Mouse (Mus musculus): ENCODE data around the gene Ptprf.

The Ptprf gene

DNA sequence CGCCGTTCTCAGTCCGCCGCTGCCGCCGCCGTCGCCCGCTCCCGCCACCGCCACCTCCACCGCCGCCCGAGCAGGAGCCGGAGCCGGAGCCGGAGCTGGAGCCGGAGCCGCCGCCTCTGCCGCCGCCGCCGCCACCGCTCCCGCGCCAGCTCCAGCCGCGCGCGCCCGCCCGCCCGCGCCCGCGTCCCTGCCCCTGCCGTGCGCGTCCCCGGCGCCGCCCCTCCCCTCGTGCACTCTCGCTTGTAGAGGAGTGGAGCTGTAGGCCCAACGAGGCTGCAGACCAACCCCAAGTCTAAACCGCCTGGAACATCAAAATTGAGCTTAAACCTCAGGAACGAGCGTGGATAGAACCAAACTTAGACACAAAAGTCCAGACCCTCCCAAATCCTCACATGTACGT is at the start of gene Ptprf:
Gene Ptprf (minus strand): TSS at position 175 of the 400 bp plus-strand sequence.
- in situ Hi-C loops (cut with MboI, MseI): loop anchor here (5.0 kb wide), 1 partner anchor 204 kb away; no protein-coding TSS in a partner anchor

DNA sequence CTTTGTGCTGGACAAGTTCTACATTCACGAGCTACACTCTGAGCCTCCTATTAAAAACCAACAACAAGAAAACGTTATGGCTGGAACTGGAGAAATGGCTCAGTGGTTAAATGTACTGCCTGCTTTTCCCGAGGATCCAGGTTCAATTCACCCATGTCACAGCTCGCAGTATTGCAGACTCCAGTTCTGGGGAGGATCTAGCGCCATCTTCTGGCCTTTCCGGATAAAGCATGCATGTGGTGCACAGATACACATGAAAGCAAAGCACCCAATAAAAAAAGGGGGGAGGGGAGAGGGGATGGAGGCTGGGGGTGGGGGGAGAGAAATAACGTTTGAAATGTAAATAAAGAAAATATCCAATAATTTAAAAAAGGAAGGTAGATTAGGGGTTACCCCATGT is 45.5 kb upstream of the Ptprf start:
- in situ Hi-C loops (cut with MboI, MseI): no loop called here

DNA sequence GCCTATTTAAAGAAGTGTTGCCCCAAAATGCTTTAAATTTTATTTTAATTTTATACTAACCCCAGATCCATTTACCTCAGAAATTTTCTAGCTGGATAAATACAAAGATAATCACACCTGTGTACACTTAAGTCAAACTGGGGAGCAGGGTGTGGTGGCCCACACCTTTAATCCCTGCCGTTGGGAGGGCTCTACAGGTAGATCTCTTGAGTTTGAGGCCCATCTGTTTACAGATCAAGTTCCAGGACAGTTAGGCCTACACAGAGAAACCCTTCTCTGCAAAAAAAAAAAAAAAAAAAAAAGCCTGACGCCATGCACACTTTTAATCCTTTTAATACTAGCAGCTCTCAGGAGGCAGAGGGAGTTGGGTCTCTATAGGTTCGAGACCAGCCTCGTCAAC is 44.8 kb upstream of the Ptprf start:
- in situ Hi-C loops (cut with MboI, MseI): no loop called here

DNA sequence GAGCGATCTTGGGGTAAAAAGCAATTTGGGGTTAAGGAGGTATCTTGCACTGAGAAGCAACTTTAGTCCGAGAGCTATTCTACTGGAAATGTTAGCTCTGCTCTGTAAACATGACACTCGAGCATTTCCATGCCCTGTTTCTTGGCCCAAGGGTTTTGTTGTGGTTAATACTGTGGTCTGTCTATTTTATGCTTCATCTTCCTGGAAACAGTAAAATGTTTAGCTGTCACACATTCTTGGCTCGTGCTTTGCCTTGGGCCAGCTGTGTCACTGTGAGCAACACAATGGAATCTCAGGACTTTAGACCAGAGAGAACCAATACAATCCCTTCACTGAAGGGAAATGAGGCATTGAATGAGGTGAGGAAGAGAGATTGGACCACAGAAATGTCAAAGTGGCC is 40.6 kb upstream of the Ptprf start:
- in situ Hi-C loops (cut with MboI, MseI): no loop called here

DNA sequence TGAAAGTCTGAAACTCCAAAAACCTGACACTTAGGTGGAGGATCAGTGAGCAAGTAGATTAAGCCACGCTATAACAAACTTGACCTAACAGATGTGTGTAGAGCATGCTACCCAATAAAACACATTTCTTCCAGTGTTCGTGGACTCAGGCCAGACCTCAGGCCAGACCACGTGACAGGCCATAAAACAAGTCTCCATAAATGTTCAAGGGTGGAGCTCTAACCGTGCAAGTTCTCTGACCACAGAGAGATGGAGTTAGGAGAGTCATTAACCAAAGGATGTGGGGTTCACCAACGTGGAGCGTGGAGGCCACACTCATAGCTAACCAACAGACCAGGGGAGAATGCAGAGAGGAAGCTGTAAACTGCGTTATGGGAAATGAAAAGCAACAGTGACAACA is 35.3 kb upstream of the Ptprf start:
- in situ Hi-C loops (cut with MboI, MseI): no loop called here

DNA sequence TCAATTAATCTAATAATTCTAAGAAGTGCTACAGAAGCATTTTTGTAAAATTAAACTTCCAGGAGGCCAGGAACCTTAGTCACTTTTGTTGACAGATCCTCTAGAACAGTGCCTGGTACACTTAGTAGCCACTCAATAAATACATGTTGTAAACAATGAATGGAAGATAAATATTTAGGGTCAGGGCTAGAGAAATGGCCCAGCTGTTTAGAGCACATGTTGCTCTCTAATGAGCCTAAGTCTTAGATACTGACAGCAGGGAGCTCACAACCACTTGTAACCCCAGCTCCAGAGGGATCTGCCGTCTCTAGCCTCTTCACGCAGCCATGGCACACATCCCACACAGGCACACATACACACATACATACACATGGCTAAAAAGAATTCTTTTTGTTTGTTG is 29.4 kb upstream of the Ptprf start:
- in situ Hi-C loops (cut with MboI, MseI): no loop called here

DNA sequence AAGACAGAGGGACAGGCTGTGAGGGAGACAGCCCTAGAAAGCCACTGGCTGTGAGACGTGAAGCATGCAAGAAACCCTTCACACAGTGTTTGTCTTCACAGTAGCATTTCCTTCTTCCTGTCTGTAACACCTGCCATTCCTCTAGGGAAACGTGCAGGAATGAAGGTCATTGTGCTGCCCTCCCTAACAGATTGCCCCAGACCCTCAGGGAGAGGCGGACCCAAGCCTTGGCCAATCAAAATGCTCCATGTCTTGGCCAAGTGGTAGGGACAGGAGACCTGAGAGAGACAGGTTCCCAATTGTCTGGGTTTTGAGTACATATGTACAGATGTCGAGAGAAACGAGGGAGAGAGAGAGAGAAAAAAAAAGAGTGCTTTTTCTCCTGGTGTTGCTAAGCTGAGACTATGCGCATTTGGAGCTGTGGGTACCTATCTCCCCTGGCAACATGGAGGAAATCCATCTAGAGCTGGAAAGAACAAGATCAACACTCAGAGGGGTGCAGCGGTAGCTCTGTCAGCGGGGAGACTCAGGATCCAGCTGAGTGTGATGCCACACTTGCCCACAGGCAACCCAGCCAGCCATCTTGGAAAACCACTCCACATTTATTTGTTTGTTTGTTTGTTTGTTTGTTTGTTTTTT is 28.6 kb upstream of the Ptprf start:
- in situ Hi-C loops (cut with MboI, MseI): no loop called here

DNA sequence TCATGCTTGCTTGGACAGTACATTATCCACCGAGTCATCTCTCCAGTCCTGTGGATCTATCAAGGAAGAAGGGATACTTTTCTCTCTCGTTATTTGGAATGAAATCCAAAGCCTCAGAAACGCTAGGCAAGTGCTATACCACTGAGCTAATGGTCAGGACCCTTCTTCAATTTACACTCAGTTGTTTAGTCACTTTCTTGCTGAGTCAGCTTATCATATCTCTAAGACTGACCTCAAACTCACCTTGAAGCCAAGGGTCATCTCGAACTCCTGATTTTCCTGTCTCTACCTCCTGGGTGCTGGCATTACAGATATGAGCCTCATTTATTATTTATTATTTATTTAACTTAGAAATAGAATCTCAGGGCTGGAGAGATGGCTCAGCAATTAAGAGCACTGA is 25.5 kb upstream of the Ptprf start:
- in situ Hi-C loops (cut with MboI, MseI): no loop called here

DNA sequence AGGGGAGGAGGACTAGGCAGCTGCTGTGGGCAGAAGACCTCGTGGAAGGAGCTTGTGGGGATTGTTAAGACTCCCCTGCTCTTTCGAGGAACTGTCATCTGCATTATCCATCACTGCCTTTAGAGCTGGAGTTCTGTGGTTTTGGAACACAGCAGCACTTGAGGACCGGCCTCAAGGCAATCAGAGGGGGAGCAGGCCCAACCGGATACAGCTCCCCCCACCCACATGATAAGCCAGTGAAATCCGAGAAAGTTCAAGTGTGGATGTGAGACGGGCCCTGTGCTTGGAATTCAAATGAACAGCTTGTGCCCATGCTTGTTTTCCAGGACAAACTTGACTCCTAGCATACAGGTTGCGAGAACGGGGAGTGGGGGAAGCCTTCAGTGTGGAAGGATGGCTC is 24.1 kb upstream of the Ptprf start:
- in situ Hi-C loops (cut with MboI, MseI): no loop called here

DNA sequence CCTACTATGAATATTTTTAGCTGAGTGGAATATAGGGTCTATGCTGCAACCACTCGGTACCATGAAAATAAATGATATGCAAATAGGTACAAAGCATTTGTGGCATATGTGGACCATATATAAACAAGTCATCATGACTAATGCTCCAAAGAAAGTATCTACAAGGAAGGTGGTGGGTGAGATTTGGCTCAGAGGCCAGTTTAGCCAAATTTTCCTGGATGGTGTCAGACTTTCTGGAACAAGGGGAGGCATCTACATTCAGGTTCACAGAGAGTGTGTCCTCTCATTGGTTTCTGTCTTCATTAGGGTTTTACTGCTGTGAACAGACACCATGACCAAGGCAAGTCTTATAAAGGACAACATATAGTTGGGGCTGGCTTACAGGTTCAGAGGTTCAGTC is 19.3 kb upstream of the Ptprf start:
- in situ Hi-C loops (cut with MboI, MseI): no loop called here

DNA sequence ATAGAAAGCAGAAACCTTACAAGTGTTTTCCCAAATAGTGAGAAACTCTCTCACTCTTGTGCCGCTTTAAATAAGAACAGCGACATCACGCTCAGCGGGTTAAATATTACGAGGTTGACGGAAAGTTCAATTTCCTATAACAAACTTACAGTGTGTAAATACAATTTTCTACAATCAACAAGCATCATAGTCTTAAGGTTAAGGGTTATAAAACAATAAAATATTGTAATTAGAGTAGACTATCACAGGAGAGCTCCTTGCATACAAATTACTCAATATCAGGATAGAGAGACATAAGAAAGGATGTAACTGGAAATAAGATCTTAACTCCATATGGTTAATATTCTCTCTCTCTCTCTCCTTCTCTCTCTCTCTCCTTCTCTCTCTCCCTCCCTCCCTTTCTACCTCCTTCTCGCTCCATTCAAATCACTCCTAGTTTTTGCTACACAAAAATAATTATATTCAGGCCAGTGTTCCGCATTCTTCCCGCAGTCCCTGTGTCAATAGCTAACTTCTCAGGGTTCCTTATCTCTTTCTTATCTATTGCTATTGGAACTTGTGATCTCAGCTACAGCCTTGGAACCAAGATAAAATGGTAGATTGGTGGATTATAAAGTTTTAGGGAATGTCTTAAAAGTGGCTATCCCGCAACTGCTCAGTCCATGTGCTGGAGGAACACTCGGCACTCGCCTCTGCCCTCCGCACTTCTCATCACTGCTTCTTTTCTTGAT is 16.5 kb upstream of the Ptprf start:
- in situ Hi-C loops (cut with MboI, MseI): no loop called here

DNA sequence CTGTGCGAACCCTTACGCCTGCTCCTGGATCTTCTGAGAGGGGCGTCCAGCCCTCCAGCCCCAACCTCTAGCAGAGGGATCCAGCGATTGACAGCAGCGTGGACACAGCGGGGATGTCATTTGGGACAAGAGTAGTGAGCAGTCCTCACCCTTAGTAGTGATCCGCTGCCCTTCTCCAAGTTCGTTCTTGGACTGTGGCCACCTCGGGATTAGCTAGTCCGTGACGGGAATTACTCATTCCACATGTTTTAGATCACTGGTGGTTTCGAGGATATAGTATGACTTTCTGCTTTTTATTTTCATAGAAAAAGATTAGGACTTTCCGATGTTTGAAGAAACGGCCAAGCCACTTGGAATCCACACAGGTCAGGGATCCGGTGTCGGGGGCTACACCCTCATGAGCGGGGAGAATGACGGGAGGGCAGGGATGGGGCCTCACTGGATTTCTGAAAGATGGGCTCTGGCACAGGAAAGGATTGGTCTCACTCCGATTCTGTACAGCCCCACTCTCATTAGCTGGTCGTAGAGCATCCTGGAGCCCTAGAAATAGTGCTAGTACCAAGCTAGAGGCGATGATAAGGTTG is 15.0 kb upstream of the Ptprf start:
- in situ Hi-C loops (cut with MboI, MseI): no loop called here

DNA sequence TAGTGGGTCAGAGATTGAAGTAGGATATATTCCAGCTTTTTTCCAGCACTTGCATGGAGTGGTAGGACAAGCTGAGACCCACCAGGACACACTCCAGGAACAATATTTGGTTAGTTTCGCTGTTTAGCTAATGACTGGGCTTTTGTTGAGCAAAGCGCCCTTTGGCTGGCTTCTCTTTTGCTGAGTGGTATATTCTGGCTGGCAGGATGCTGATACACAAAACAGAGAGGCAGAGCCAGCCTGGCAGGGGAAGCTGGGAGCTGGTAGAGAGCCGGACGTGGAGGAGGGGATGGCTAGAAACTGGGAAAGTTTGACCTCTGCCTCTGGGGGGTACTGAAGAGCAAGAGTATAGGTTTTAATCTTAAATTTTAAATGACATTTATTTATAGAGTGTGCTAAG is 13.8 kb upstream of the Ptprf start:
- in situ Hi-C loops (cut with MboI, MseI): no loop called here

DNA sequence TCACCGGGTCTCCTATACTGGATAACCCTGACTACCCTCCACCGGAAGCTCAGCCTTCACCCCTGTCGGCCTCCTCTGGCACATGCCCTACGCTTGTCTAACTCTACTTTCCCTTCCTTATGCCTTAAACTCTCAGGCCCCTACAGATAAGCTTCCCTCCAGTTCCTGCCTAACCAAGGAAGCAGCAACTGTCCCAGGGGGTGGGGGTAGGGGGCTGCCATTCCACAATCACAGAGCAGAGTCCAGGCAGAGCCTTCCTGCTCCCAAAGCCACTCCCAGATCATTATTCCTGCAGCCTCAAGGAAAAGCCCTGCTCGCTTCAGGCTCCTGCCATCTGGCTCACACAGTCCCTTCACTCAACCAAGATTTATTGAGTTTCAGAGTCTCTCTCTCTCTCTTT is 6.6 kb upstream of the Ptprf start:
- in situ Hi-C loops (cut with MboI, MseI): no loop called here

DNA sequence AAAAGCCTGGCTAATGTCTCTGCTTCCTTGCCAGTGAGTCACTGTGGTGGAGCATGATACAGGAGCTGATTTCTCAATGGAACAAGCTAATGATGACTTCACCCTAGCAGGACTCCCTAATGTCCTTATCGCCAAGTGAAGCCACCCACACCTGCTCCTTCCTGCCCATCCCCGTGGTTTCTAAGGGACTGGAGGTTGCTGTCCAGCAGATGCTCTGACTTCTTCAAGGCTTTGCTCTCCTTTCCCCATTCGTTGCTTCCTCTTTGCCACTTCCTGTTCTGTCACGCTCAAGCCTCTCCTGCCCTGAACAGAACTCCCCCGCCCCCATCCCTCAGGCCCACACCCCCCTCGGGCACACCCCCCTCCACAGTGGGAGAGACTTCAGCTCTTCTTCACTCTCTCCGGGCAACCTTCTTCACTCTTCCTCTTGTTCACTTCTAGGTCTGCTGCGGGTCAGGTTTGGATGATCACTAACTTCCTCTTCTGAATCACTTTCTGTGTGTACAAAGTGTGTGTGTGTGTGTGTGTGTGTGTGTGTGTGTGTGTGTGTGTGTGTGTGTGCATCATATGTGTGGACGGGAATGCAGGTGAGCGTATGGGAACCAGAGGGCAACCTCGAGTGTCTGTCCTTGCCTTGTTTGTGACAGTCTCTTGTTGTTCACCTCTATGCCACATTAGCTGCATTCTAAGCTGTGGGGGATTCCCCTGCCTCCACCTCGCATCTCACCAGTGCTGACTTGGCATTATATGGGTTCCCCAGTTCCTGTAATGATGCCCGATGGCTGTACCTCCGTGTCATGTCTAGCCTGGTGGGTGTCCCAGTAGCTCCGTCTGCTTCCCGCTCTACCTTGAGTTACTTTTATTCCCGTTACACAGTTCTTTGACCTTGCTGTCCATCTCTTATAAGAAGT is 4.7 kb upstream of the Ptprf start:
- in situ Hi-C loops (cut with MboI, MseI): no loop called here

DNA sequence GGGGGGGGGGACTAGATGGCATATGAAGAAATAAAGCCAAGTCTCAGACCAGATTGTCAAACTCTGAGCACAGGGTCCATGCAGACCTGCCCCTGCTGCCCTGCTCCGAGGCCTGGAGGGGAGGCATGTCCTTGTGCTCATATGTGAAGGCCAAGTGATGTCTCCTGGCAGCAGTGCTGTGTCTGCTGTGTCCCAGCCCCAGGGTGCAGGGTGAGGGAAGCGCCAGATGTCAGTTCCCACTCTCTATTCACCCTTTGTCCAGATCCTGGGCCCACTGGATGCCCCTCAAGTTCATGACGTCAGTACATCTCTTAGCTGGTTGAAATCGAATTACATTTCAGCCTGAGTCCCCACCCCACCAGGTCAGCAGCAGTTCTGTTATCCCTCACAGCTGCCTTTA is 3.6 kb upstream of the Ptprf start:
- in situ Hi-C loops (cut with MboI, MseI): loop anchor here (5.0 kb wide), 1 partner anchor 208 kb away; no protein-coding TSS in a partner anchor

DNA sequence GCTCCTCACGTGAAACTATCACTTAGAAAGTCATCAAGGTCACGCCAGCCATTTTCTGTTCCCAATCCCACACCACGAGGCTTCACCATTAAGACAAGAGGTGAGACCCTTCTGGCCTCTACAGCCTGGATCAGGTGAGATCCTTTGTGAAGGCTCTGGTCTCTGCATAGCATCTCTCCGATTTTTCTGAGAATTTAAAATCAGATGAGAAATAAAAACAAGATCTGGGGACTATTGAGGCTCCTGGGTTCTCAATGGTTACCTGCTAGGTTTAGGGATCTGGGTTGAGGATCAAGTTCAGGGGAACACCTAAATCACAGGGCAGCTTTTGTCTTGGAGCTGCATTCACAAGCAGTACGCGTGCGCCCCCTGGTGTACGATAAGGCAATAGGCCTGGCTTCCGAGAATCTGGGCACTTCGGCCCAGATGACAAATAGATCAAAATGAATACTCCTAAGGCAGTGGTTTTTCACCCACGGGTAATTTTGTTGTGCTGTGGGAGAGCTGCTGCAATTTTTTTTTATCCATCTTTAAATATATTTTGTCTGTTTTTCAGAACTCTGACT is 1.6 kb upstream of the Ptprf start:
- in situ Hi-C loops (cut with MboI, MseI): loop anchor here (5.0 kb wide), 1 partner anchor 206 kb away; no protein-coding TSS in a partner anchor

DNA sequence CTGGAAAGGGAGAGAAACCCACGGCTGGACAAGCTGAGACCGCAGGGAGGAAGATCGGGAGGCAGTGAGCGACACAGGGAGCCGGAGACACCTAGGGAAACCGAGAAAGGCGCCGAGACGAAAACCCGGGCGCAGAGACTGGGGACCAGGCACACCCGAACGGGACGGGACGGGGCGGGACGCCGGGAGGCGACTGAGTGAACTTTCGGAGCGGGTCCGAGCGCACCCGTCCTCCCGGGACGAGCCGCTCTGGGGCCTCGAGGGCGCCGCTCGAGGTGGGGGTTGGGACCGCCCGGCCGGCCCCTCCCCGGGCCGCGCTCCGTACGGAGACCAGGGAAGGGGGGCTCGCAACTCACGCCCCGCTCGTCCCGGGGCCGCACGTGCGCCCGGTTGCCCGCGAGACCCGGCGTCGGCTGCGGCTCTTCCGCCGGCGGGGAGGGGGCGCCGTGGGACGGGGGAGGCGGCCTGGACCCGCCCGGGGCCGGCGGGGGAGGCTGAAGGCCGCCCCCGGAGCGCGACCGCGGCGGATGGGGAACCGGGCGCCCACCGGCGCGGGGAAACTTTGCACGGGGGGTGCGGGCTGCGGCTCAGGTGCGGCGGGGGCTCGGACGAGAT is 682 bp downstream of the Ptprf start:
- in situ Hi-C loops (cut with MboI, MseI): loop anchor here (5.0 kb wide), 1 partner anchor 203 kb away; no protein-coding TSS in a partner anchor

DNA sequence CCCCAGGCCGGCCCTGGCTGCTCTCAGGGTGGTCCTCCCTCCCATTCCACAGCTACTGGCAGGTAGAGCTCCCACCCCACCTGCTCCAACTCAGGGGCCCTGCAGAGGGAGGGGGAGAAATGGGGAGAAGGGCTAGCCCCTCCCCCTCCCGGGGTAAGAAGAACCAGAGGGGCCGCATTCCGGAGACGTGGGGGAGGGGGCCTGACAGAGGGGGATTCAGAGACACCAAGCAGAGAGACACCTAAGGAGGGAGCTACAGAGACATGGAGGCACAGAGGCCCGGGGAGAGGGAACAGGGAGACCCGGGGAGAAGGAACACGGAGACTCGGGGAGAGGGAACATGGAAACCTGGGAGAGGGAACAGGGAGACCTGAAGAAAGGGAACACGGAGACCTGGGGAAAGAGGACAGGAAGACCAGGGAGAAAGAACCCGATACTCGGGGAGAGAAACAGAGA is 1.2 kb downstream of the Ptprf start:
- in situ Hi-C loops (cut with MboI, MseI): loop anchor here (5.0 kb wide), 2 partner anchors 73 to 203 kb away; no protein-coding TSS in a partner anchor

DNA sequence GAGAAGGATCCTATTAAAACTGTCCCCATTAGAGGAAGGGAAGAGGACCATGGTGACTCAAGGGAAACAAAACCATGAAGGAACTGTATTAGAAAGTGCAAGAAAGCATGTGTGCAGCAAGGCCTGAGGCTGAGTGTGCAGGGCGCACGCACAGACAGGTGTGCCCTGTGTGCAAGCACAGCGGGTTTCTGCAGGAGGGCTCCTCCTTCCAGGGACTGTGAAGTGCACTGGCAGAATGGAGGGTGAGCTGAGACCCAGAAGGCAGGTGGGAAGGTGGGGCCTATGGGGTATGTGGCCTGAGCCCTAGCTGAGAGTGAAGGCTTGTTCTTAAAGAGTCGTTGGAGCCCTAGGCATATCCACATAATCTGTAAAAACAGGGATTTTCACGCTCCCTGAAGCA is 1.9 kb downstream of the Ptprf start:
- in situ Hi-C loops (cut with MboI, MseI): loop anchor here in 1 of 2 experiments (5.0 kb wide), 1 partner anchor 72 kb away; no protein-coding TSS in a partner anchor

DNA sequence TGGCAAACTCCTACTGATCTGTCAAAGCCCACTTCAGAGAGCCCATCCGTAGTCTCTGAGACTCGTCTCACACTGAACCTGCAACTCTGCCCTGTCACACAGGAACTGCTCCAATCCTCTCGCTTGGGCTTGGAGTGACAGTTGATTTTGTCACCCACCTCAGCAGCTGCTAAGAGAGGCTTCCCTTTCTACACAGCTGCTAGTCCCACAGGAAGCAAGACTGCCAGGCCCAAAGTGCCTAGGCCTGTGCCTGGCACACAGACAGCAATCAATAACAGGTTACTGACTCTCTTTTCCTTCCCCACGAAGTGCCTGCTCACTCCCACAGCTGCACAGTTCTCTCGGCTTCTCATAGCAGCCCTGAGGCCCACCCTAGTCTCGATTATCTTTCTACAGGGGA is 2.7 kb downstream of the Ptprf start:
- in situ Hi-C loops (cut with MboI, MseI): loop anchor here in 1 of 2 experiments (5.0 kb wide), 1 partner anchor 71 kb away; no protein-coding TSS in a partner anchor
